Mouse (Mus musculus) adrenal gland, postnatal 25 days (tissue): ENCODE measurements at regions not wholly inside any gene's neighbourhood (a gene's known extent, or its start where the extent isn't known, plus 50 kb on each side); places are given as distances from the start of the nearest gene placed in this dataset.

Experiments
- DNase-seq: peaks from one replicate; pipeline ENCODE4 v3.0.0; 2021; ENCODE audit warnings: mixed read lengths

DNA sequence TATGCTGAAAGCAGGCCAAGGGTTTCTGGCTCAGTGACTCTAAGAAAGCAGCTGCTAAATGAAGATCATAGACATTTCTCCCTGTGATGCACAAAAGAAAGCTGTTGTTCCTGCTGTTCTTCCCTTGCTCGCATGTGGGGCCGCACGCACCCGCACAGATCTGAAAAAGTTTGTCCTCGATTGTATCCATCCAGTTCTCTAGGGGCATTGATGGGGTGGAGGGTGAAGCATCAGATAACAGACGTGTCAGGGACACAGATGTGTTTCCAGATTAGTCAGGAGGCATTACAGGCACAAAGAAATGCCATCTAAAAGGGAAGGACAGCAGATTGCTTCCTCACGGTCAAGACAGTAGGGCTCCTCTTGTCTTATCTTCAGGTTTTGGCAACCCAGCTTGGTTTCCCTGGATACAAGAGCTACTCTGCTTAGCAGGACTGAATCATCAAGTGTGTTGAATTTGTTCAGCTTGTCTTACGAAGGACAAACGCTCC is 2001.3 kb downstream of the Pcdh9 start:
- peak; percentile 1 for DNase-seq

DNA sequence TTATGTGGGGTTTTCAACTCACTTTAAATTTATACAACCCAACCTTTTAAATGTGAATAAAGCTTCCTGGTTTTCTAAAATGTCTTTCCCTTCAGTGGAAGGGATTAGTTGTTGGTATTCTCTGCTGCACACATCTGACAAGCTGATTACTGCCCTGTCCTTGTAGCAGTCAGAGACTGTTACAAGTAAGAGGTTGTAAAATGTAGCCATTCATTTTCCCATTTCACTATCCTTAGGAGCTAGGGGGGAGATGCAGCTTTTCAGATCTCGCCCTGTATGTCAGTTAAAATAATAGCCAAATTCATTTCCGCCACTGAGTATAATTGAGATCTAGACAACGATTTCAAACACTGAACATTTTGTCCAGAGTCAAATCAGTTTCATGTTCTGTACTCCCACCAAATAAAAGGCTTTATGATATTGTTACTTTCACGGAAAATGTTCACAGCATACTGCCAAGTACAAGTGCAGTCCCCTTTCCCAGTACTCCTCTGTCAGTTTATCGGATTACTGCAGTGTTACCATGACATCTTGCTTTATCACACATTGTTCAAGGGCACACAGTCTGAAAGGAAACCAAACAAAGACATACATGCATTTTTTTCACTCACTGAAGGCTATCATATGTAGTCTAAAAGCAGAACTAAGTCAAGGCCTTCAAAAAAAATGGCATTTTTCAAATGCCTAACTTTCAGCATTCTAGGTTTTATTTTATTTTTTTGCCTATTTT is 2024.4 kb downstream of the Pcdh9 start:
- no peak for DNase-seq

DNA sequence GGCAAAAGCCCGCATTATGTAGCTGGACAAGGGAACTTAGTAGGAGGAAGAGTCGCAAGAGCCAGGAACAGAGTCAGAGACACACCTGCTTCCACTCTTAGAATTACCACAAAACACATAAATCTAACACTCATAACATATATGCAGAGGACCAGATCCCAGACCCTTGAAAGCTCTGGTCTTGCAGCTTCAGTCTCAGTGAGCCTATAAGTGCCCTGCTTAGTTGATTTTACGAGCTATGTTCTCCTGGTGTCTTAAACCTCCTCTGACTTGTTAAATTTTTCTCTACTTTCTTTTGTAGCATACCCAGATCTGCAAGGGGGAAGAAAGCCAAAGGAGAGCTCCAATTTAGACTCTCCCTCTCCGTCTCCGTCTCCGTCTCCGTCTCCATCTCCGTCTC is 2038.2 kb downstream of the Pcdh9 start:
- no peak for DNase-seq
